Mouse (Mus musculus) thymus, postnatal 25 days (tissue): Measurements from ENCODE around the gene Elane.
"Not testable (repeated sequence)": the region's sequence is repeated elsewhere in the genome, so short reads cannot be mapped to it uniquely, and the experiment has no call there.

Experiments
- DNase-seq: peaks from one replicate; pipeline ENCODE4 v3.0.0; 2022

Gene Elane

GRCm38 (mm10) chr10:79883297-79884084, 2.6 kb upstream of the Elane start:
- peak; percentile 71 for DNase-seq

DNA sequence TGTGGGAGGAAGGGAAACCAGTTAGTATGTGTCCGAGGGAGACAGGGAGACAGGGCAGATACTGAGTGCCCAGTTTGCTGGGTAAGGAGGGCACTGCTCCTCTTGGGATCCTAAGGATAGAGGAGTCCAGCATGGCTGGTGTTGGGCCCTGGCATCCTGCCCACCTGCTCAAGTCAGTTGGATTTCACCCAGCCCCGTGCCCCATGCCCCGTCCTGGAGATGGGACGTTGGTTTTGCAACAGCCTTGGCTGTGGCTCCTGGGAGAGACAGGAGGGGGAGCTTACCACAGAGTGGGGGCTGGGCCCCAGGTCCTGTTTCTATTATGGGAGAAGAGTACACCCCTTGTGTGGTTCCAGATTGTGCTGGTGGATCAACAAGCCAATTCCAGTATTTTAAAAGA, 1.6 kb upstream of the Elane start:
- no peak for DNase-seq

DNA sequence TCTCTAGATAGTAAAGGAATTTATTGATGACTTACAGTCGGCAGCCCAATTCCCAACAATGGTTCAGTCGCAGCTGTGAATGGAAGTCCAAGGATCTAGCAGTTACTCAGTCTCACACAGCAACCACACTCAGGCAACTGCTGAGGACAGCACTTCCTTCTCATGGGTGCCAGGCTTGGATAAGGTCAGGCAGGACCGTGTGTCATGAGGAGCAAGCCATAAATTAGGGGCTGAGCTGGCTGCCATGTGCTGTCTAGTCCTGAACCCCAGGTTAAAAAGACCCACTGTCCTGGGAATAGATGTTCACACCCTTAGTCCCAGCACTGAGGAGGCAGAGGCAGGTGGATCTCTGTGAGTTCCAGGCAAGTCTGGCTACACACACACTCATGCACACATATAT, 1.1 kb upstream of the Elane start:
- not testable (repeated sequence) for DNase-seq

DNA sequence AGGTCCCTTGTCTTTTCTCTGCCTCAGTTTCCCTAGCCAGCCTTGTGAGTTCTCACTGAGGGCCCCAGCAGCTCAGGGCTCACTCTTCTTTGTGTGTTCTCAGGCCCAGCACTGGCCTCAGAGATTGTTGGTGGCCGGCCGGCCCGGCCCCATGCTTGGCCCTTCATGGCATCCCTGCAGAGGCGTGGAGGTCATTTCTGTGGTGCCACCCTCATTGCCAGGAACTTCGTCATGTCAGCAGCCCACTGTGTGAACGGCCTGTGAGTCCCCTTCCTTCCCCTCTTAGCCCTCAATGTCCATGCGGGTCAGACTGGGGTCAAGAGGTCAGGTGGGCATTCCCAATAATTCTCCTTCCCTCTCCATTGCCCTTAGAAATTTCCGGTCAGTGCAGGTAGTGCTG, 564 bp downstream of the Elane start:
- DNase-seq: no peak

DNA sequence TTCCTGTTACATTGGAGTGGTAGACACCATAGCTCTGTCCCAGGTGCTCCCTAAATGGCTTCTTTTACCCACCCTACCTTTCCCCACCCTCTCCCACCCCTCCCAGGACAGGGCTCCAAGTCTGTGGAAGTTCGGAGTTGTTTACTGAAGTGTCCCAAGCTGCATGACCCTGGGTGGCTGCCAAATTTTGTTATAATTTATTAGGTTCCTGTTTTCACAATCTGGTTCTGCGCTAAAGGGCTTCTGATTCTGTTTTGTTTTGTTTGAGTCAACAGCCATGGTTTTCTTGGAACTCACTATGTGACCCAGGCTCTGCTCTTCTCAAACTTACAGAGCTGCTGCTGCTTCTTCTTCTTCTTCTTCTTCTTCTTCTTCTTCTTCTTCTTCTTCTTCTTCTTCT, 3.3 kb downstream of the Elane start:
- DNase-seq: no peak

DNA sequence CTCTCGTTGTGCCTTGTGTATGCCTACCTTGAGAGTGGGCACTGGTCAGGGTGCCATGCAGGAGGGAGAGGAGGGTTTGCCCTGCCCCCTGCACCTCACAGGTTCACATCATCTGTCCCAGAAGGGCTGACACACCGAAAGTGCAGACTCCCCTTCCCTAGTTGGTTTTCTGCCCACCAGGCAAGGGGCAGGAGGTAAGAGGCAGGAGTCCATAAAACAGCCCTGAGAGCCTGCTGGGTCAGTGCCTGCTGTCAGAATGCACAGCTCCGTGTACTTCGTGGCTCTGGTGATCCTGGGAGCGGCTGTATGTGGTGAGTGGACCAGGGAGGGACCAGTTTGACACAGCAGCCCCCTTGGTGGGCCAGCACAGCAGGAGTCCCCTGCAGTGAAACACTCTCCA, 4.6 kb downstream of the Elane start, which contains the start of gene Cfd:
Gene Cfd, plus strand, starts transcription at position 184 of the 400 bp plus-strand sequence.
- no peak for DNase-seq

- DNase-seq: peak; percentile 86
Observed at GRCm38 (mm10) chr10:79892451-79893118, 6.5 kb downstream of the Elane start.

GRCm38 (mm10) chr10:79896306-79896705, 10.3 kb downstream of the Elane start:
- no peak for DNase-seq

- DNase-seq: no peak
Observed at GRCm38 (mm10) chr10:79896814-79897213, 10.8 kb downstream of the Elane start.

GRCm38 (mm10) chr10:79897316-79898245, 11.5 kb downstream of the Elane start:
- DNase-seq: no peak

GRCm38 (mm10) chr10:79900951-79901410, 14.9 kb downstream of the Elane start:
- DNase-seq: no peak

DNA sequence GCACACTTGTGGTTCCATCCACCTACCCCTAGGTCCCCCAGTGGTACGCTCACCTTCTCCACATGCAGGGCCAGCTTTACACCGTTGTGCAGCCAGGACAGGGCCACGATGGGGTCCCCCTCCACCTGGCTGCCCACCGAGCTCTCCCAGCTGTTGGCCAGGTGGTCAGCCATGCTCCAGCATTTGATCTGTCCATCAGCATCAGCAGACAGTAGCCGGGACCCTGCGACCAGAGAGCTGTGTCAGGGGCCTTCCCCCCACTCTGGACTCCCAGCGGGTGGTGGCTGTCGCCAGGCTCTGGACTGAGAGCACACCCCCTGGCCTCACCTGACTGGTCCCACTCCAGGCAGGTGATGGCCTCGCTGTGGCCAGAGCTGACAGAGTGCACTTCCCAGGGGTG, 20.7 kb downstream of the Elane start:
- DNase-seq: no peak

- DNase-seq: no peak
Observed at GRCm38 (mm10) chr10:79907415-79907814, 21.4 kb downstream of the Elane start.

DNA sequence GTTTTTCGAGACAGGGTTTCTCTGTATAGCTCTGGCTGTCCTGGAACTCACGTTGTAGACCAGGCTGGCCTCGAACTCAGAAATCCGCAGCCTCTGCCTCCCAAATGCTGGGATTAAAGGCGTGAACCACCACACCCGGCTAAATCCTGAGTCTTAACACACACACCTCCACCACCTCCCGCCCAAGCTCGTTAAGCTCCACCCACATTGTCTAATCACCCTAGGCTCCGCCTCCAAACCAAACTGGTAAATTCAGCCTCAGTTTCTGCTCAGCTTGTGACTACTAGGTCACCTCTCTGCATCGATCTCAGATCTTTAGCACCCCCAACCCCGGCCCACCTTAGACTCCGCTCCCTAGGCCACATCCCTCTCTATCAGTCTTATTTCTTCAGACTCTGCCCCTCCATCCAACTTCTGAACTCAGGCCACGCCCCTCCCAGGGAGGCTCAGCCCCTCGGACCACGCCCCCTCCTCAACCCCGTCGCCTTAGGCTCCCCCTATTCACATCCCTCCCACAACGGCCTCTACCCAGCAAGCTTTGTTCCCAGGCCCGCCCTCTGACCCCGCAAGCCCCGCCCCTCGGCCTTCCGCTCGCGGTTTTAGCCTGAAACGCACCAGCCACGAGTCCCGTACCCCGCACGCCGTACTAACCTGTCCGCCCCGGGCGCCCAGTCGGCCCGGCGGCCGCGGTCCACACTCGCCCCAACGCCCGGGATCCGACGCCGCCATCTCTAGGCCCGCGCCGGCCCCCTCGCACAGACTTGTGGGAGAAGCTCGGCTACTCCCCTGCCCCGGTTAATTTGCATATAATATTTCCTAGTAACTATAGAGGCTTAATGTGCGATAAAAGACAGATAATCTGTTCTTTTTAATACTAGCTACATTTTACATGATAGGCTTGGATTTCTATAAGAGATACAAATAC, 22.4 kb downstream of the Elane start, which contains the start of gene Med16:
Gene Med16, minus strand, starts transcription at position 757 of the 925 bp plus-strand sequence.
- DNase-seq: peak; percentile 98

DNA sequence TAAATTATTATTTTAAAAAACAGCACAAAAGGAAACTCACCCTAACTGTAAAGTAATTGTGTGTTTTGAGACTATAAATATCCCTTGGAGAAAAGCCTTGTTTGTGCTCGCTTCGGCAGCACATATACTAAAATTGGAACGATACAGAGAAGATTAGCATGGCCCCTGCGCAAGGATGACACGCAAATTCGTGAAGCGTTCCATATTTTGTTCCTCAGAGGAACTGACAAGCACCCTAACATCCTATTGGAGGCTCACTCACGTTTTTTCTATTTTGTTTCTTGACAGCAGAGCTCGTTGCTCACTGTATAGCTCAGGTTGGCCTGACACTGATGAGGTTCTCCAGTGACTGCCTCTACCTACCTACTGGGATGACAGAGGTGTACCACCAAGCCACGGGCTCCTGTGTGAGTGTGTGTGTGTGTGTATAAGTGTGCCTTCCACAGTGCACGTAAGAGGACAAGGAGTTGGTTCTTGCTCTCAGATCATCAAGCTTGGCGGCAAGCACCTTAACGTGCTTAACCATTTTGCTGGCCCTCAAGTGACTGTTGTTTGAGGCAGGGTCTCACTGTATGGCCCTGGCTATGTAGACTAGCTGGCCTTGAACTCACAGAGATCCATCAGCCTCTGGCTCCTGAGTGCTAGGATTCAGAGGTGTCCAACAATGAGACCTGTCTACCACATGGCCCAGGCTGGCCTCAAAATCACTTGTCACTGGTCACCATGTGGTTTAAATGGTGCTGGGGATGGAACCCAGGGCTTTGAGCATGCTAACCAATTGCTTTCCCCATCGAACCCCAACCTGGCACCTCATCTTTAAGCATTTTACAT, 23.3 kb downstream of the Elane start:
- DNase-seq: peak; percentile 34

GRCm38 (mm10) chr10:79910556-79910955, 24.5 kb downstream of the Elane start, which contains the start of gene Gm26602:
Gene Gm26602, plus strand, starts transcription at chr10:79910856.
- DNase-seq: no peak

DNA sequence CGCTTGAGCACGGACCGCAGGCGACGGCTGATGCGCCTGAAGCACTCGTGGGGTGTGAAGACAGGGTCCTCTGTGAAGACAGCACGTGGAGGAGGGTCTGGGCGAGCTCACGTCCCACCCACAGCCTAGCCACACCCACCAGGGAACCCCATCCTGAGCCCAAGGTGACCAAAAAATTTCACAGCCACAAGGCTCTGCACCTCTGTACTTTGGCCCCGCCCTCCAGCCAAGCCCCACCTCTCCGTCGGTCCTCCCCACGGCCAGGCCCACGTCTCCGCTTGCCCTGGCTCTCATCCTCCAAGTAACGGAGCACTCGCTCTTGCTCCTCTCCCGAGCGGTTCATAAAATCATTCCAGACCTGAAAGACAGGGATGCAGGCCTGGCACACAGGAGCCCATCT, 26.4 kb downstream of the Elane start:
- no peak for DNase-seq

DNA sequence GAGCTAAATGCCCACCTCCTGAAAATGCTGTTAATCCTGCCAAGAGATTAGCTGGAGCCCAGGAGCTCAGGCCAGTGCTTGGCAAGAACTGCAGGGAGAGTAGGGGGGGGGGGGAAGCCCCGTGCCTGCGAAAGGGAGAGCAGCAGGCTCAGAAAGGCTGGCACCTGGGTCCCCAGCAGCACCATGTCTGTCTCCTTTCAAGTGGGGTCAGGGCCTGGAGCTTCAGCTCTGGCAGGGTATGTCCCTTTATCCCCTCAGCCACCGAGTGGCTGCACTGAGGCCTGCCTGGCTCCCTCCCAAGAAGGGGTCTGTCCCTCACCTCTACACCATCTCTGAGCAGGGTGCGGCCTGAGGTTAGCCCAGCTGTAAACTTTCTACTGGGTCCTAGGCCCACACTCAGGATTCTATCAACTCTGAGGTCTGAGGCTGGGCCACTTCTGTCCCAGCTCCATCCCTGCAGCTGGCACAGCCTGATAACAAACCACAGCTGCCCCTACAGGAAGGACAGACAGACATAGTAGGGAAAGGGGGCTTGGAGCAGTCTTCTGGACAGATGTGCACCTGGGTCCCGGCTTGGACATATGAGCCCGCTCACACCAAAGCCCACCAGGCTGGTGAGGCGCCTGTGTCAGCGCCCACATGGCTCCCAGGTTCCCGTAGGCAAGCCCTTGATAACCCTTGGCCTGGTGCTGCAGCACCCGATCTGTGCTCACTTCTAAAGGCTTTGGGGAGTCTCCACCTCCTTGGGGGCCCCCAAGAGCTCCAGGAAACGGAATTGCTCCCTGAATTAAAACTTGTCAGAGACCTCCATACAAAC, 28.3 kb downstream of the Elane start:
- DNase-seq: no peak

DNA sequence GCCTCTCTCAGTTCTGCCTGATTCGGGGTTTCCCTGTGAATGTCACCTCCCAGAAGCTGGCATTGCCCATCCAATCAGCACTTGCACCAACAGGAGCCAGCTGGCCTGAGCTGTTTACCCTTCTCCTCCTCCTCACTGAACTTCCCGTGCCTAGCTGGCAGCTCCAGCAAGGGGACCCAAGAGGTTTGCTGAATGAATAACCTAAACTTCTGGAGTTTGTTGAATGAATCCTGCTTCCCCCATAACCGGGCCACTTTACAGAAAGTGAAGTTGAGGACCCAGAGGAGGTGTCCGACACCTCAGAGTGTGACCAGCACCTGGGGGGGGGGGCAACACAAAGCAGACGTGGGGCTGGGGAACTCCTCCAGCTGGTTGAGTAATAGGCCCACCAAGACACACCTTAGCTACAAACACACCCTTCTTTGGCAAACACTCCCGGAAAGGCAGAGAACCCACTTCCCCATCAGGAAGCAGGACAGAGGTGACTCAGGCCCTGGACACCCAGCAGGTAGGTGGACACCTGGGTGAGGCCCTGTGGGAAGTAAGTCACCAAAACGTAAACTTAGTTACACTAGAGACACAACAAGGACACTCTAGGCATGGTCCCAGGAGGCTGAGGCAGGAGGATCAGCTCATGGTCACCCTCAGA, 29.0 kb downstream of the Elane start:
- DNase-seq: no peak
